Mouse (Mus musculus): ENCODE measurements around the gene Nav3. TPM values are rescaled to one million over a fixed set of nuclear protein-coding genes. Genes with fewer than 3 reads are reported as not detected.

The Nav3 gene
- total and polyA plus RNA-seq, 2 experiments, result 0.01 to 0.28 TPM

DNA sequence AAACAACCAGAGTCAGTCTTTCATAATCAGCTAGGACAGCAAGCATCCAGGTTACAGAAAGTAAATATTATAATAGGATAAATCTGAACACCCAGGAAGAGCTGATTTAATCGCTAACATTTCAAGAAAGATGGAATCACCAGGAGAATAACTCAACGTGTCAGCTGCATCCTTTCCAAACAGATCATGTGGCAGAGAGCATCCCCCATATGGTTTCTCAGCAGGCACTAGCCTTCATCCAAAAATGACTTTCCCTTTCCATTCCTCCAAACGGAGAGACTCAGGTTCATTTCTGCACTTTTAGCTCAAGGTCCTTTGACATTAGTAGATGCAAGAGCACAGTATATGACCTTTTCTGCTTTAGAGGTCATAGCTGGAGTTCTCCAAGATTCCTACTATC, 765.4 kb downstream of the Nav3 start:
- no peak overlapping the region for H3K27ac ChIP-seq (replicated peaks; ENCODE audit: insufficient read depth, low read depth, low read length)
- no peaks in the 10 kb centered on the region for H3K27me3 ChIP-seq (ENCODE audit: control insufficient read depth, insufficient read depth, low read length)
- TF ChIP-seq CTCF (IDR thresholded peaks at IDR 0.05; ENCODE audit: low read depth, low read length), result no peak
- TF ChIP-seq POLR2A (IDR thresholded peaks at IDR 0.05; ENCODE audit: extremely low read depth, insufficient read depth, low read length), result no peak
- H3K4me3 ChIP-seq (ENCODE audit: insufficient read depth, low read depth, low read length), result no peak overlapping the region
- WGBS, result 71% methylated on average over 3 of the region's 3 CpGs
- no peak overlapping the region for H3K9ac ChIP-seq (ENCODE audit: low read depth, low read length)
- no peaks in the 10 kb centered on the region for H3K36me3 ChIP-seq (ENCODE audit: control insufficient read depth, insufficient read depth, low read length)
- no peaks in the 10 kb centered on the region for H3K4me1 ChIP-seq (ENCODE audit: control insufficient read depth, insufficient read depth, low read length)
- no peaks in the 10 kb centered on the region for H3K79me2 ChIP-seq (ENCODE audit: control insufficient read depth, insufficient read depth, low read length)
- no peak for DNase-seq (ENCODE audit: extremely low read depth, low read depth, low spot score)

GRCm38 (mm10) chr10:109684109-109685056, 771.6 kb downstream of the Nav3 start:
- no peaks in the 10 kb centered on the region for H3K27me3 ChIP-seq (ENCODE audit: control insufficient read depth, insufficient read depth, low read length)
- H3K4me3 ChIP-seq (ENCODE audit: insufficient read depth, low read depth, low read length), result no peak overlapping the region
- H3K4me1 ChIP-seq (ENCODE audit: control insufficient read depth, insufficient read depth, low read length), result no peaks in the 10 kb centered on the region
- H3K9ac ChIP-seq (ENCODE audit: low read depth, low read length), result no peak overlapping the region
- WGBS, result 54% methylated on average over 27 of the region's 27 CpGs
- H3K79me2 ChIP-seq (ENCODE audit: control insufficient read depth, insufficient read depth, low read length), result no peaks in the 10 kb centered on the region
- no peak overlapping the region for H3K27ac ChIP-seq (replicated peaks; ENCODE audit: insufficient read depth, low read depth, low read length)
- DNase-seq (ENCODE audit: extremely low read depth, low read depth, low spot score), result no peak
- no peak for TF ChIP-seq POLR2A (IDR thresholded peaks at IDR 0.05; ENCODE audit: extremely low read depth, insufficient read depth, low read length)
- no peak for TF ChIP-seq CTCF (IDR thresholded peaks at IDR 0.05; ENCODE audit: low read depth, low read length)
- no peaks in the 10 kb centered on the region for H3K36me3 ChIP-seq (ENCODE audit: control insufficient read depth, insufficient read depth, low read length)

DNA sequence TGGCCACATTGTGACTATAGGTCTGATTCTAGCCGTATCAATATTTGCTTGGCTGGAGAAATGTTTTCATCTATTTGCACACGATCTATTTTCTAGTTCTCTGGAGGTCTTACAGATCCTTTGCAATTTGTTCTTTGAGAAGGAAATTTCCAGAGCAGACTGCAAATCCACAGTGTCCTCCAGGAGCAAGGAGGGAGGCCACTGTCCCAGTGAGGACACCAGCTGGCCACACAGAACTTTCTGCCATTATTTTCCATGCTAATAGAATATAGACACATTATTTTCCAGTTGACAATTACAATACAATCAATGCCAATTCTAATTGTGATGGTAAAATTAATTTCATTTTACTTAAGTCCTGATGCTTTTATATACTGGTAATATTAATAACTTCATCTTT, 783.1 kb downstream of the Nav3 start:
- no peak for TF ChIP-seq POLR2A (IDR thresholded peaks at IDR 0.05; ENCODE audit: extremely low read depth, insufficient read depth, low read length)
- no peak for TF ChIP-seq CTCF (IDR thresholded peaks at IDR 0.05; ENCODE audit: low read depth, low read length)
- H3K9ac ChIP-seq (ENCODE audit: low read depth, low read length), result no peak overlapping the region
- no peaks in the 10 kb centered on the region for H3K36me3 ChIP-seq (ENCODE audit: control insufficient read depth, insufficient read depth, low read length)
- H3K4me3 ChIP-seq (ENCODE audit: insufficient read depth, low read depth, low read length), result no peak overlapping the region
- H3K79me2 ChIP-seq (ENCODE audit: control insufficient read depth, insufficient read depth, low read length), result no peaks in the 10 kb centered on the region
- no peak overlapping the region for H3K27ac ChIP-seq (replicated peaks; ENCODE audit: insufficient read depth, low read depth, low read length)
- no peak for DNase-seq (ENCODE audit: extremely low read depth, low read depth, low spot score)
- WGBS, result 61% methylated on average over 2 of the region's 2 CpGs
- no peaks in the 10 kb centered on the region for H3K4me1 ChIP-seq (ENCODE audit: control insufficient read depth, insufficient read depth, low read length)
- H3K27me3 ChIP-seq (ENCODE audit: control insufficient read depth, insufficient read depth, low read length), result no peaks in the 10 kb centered on the region

GRCm38 (mm10) chr10:109667453-109667852, 788.6 kb downstream of the Nav3 start:
- Histone ChIP-seq H3K9ac (ENCODE audit: low read depth, low read length) (no peak overlapping the region), H3K36me3 (ENCODE audit: control insufficient read depth, insufficient read depth, low read length) (no peaks in the 10 kb centered on the region), H3K4me3 (ENCODE audit: insufficient read depth, low read depth, low read length) (no peak overlapping the region), H3K4me1 (ENCODE audit: control insufficient read depth, insufficient read depth, low read length) (no peaks in the 10 kb centered on the region), H3K27me3 (ENCODE audit: control insufficient read depth, insufficient read depth, low read length) (no peaks in the 10 kb centered on the region), H3K27ac (replicated peaks; ENCODE audit: insufficient read depth, low read depth, low read length) (no peak overlapping the region), H3K79me2 (ENCODE audit: control insufficient read depth, insufficient read depth, low read length) (no peaks in the 10 kb centered on the region)
- no peak for DNase-seq (ENCODE audit: extremely low read depth, low read depth, low spot score)
- no peak for TF ChIP-seq CTCF (IDR thresholded peaks at IDR 0.05; ENCODE audit: low read depth, low read length)
- TF ChIP-seq POLR2A (IDR thresholded peaks at IDR 0.05; ENCODE audit: extremely low read depth, insufficient read depth, low read length), result no peak
- WGBS, result 74% methylated on average over 4 of the region's 4 CpGs

DNA sequence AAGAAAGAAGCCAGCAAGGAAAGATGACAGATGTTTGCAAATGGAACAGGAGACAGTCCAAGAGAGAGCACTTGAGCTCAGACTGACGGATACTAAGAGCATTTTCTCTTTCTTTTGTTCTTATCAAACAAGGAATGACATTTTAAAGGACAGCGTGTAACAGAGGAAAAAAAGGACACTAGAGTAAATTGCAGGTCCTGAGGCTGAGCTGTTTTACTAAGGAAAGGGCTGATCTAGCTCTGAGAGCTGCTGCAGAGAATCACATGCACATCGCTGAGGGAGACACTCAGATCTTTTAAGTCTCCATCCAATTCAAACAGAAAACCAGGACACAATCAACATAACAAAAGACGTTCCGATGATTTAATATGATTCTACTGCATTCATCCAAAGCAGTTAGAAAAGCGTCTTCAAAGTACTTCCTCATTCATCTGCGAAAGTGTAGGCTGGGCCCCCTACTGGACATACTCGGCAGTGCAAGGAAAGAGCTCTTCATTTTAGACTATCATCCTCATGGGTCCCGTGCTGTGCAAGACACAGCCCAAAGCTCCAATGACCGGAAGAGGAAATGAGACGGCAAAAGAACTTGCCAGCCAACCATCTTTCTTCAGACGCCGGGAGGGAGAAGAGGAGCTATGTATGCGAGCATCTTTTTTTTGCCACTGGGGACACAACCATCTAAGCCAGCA, 791.2 kb downstream of the Nav3 start:
- WGBS, result 35% methylated on average over 14 of the region's 14 CpGs
- peak; percentile 26 for DNase-seq (ENCODE audit: extremely low read depth, low read depth, low spot score)

More for the DNA sequence above, 791.2 kb downstream of the Nav3 start:
- Histone ChIP-seq H3K9ac (ENCODE audit: low read depth, low read length) (no peak overlapping the region), H3K27ac (replicated peaks; ENCODE audit: insufficient read depth, low read depth, low read length) (no peak overlapping the region), H3K36me3 (ENCODE audit: control insufficient read depth, insufficient read depth, low read length) (no peaks in the 10 kb centered on the region), H3K79me2 (ENCODE audit: control insufficient read depth, insufficient read depth, low read length) (no peaks in the 10 kb centered on the region), H3K4me1 (ENCODE audit: control insufficient read depth, insufficient read depth, low read length) (no peaks in the 10 kb centered on the region), H3K4me3 (ENCODE audit: insufficient read depth, low read depth, low read length) (no peak overlapping the region), H3K27me3 (ENCODE audit: control insufficient read depth, insufficient read depth, low read length) (no peaks in the 10 kb centered on the region)
- TF ChIP-seq CTCF (IDR thresholded peaks at IDR 0.05; ENCODE audit: low read depth, low read length) (peak; percentile 60), POLR2A (IDR thresholded peaks at IDR 0.05; ENCODE audit: extremely low read depth, insufficient read depth, low read length) (no peak)

Data from liver, adult 2 months (tissue).